Mouse (Mus musculus) forebrain, postnatal 0 days (tissue): ENCODE measurements around the gene Tmem234. TPM values are rescaled to one million over a fixed set of nuclear protein-coding genes. Genes with fewer than 3 reads are reported as not detected.

Experiments
- ATAC-seq: fragments of 200-750 bp; cut with Nextera tagmentation; 2 replicates; pipeline ENCODE4 v1.8.0; 2017; ENCODE audit warnings: mild to moderate bottlenecking, moderate library complexity
- DNase-seq: peaks from one replicate; pipeline ENCODE4 v3.0.0-alpha.2; 2015
- H3K27ac ChIP-seq: fragments of 300-500 bp; sonication (generic); 2 replicates; pipeline ENCODE4 v1.5.1; 2014; ENCODE audit warnings: low read depth, mild to moderate bottlenecking, antibody characterized with exemption, low read length, moderate library complexity, mixed read lengths
- H3K27me3 ChIP-seq: fragments of 300-500 bp; sonication (generic); 2 replicates; pipeline ENCODE4 v1.6.1; 2014; ENCODE audit warnings: mild to moderate bottlenecking, low read length, mixed read lengths; ENCODE audit not compliant: insufficient read depth
- H3K36me3 ChIP-seq: fragments of 300-500 bp; sonication (generic); 2 replicates; pipeline ENCODE4 v1.6.1; 2014; ENCODE audit warnings: mild to moderate bottlenecking, moderate library complexity; ENCODE audit not compliant: insufficient read depth
- H3K4me1 ChIP-seq: fragments of 300-500 bp; sonication (generic); 2 replicates; pipeline ENCODE4 v1.6.1; 2014; ENCODE audit warnings: antibody characterized with exemption; ENCODE audit not compliant: insufficient read depth
- H3K4me2 ChIP-seq: fragments of 300-500 bp; sonication (generic); 2 replicates; pipeline ENCODE4 v1.6.1; 2014; ENCODE audit warnings: low read depth, mild to moderate bottlenecking, moderate library complexity
- H3K4me3 ChIP-seq: fragments of 300-500 bp; sonication (generic); 2 replicates; pipeline ENCODE4 v1.5.1; 2014; ENCODE audit warnings: low read depth, low read length, mixed read lengths
- H3K9ac ChIP-seq: fragments of 300-500 bp; sonication (generic); 2 replicates; pipeline ENCODE4 v1.6.1; 2014; ENCODE audit warnings: mild to moderate bottlenecking
- H3K9me3 ChIP-seq: fragments of 300-500 bp; sonication (generic); 2 replicates; pipeline ENCODE4 v1.6.1; 2016; ENCODE audit warnings: low read length
- CTCF ChIP-seq: sonication (generic); IDR thresholded peaks from 2 replicates; pipeline ENCODE4 v1.5.1; 2016; ENCODE audit warnings: antibody characterized with exemption, control low read depth, low read depth
- WGBS: fragments of 180-500 bp; shearing (Covaris S2); extraction: QIAGEN DNeasy Blood & Tissue Kit; methylation state at CpG from one replicate; pipeline ENCODE4 v1.1.7; 2014; 5-methylcytosine and 5-hydroxymethylcytosine counted together
- microRNA-seq, 2 experiments: library from miRNA; unstranded; fragments of <30 nt; microRNA quantifications; one replicate each; pipeline ENCODE4; 2016
- polyA plus RNA-seq: library from polyadenylated mRNA; unstranded; fragments of >200 nt; fragmentation: Nextera tagmentation; extraction: Ambion mirVana; gene quantifications from 2 replicates; pipeline ENCODE4 v1.2.1, GENCODE M21; 2015
- total RNA-seq: library from RNA; depleted of rRNA; stranded (reverse); fragments of >200 nt; gene quantifications from 2 replicates; pipeline ENCODE4 v1.2.3, GENCODE M21; 2014; rRNA removed

Gene Tmem234
- total and polyA plus RNA-seq, 2 experiments from 2014 or later = 155 to 218 TPM

DNA sequence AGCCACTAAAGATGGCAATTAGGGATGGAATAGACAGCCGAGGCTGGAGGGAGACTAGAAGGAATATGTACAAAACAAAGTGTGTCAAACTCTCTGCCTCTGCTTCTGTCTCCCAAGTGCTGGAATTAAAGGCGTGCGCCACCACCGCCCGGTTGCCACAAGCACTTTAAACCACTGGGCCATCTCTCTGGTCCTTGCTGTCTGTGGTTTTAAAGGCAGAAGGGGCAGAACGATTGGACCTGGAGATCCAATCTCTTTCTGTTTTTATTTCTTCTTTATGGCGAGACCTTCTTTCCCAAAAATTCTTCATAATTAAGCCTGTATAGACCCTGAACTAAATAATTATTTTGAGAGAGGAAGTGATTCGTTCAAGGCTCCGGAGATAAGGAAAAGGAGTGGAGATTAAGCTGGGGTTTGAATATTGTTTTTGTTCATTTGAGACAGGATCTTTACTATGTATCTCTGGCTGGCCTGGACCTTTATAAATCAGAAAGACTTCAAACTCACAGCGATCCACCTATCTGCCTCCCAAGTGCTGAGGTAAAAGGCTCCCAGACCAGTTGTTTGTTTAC, 72.5 kb downstream of the Tmem234 start:
- TF ChIP-seq CTCF = 0 out of 2 replicates have a peak, but pooled peaks have one; percentile 1
- H3K4me3 ChIP-seq = peak overlapping the region; percentile 83
- peak overlapping the region; percentile 88 for H3K27ac ChIP-seq
- H3K4me1 ChIP-seq = no peaks in the 10 kb centered on the region
- peak overlapping the region; percentile 80 for H3K4me2 ChIP-seq
- H3K36me3 ChIP-seq = peaks cover 20% of the 10 kb centered on the region
- H3K27me3 ChIP-seq = no peaks in the 10 kb centered on the region
- peak overlapping the region; percentile 77 for H3K9ac ChIP-seq
- DNase-seq = no peak
- WGBS = 6% methylated on average over 10 of the region's 10 CpGs
- H3K9me3 ChIP-seq = no peaks in the 10 kb centered on the region
- no peak for ATAC-seq

Small RNA genes lying within 50 kb of the gene (microRNA-seq; reads per million reads assigned to microRNA genes)
- gene Mir8119 = 0 reads per million in 2 experiments

Other genes starting within 250 kb of the Tmem234 start
- 22.5 and 28.0 TPM in 2 replicates for gene Zbtb8a, start 222.6 kb upstream of the Tmem234 start, total RNA-seq
- 10.3 and 14.3 TPM in 2 replicates for gene Zbtb8a, start 222.6 kb upstream of the Tmem234 start, polyA plus RNA-seq
- 7.0 and 10.5 TPM in 2 replicates for gene Zbtb8b, start 159.8 kb upstream of the Tmem234 start, total RNA-seq
- 6.0 and 9.2 TPM in 2 replicates for gene Zbtb8b, start 159.8 kb upstream of the Tmem234 start, polyA plus RNA-seq
- 57.0 and 61.6 TPM in 2 replicates for gene Bsdc1, start 139.1 kb upstream of the Tmem234 start, total RNA-seq
- gene Bsdc1, start 139.1 kb upstream of the Tmem234 start, polyA plus RNA-seq = 25.6 and 28.4 TPM in 2 replicates
- gene Tssk3, start 109.6 kb upstream of the Tmem234 start, total RNA-seq = 0.24 and 0.46 TPM in 2 replicates
- gene Tssk3, start 109.6 kb upstream of the Tmem234 start, polyA plus RNA-seq = 0.62 and 0.98 TPM in 2 replicates
- gene Fam229a, start 109.5 kb upstream of the Tmem234 start, total RNA-seq = 1.8 TPM in 1 of 2 replicates, not detected in the other
- gene Fam229a, start 109.5 kb upstream of the Tmem234 start, polyA plus RNA-seq = 1.7 and 2.6 TPM in 2 replicates
- gene Marcksl1, start 87.1 kb upstream of the Tmem234 start, total RNA-seq = 1,946 and 1,960 TPM in 2 replicates
- 2,276 and 2,298 TPM in 2 replicates for gene Marcksl1, start 87.1 kb upstream of the Tmem234 start, polyA plus RNA-seq
- 25.6 and 30.8 TPM in 2 replicates for gene Hdac1, start 58.0 kb upstream of the Tmem234 start, total RNA-seq
- gene Hdac1, start 58.0 kb upstream of the Tmem234 start, polyA plus RNA-seq = 47.3 and 50.7 TPM in 2 replicates
- gene Lck, start 27.0 kb upstream of the Tmem234 start, total RNA-seq = 13.9 and 15.3 TPM in 2 replicates
- 14.9 and 17.0 TPM in 2 replicates for gene Lck, start 27.0 kb upstream of the Tmem234 start, polyA plus RNA-seq
- gene Fam167b, start 22.1 kb upstream of the Tmem234 start, total RNA-seq = not detected in 2 replicates
- 0.23 TPM in 1 of 2 replicates, not detected in the other for gene Fam167b, start 22.1 kb upstream of the Tmem234 start, polyA plus RNA-seq
- gene Eif3i, start within 50 bp of the Tmem234 start, total RNA-seq = 255 and 301 TPM in 2 replicates
- gene Eif3i, start within 50 bp of the Tmem234 start, polyA plus RNA-seq = 226 and 261 TPM in 2 replicates
- gene Dcdc2b, start 13.6 kb downstream of the Tmem234 start, total RNA-seq = 3.0 TPM in 1 of 2 replicates, not detected in the other
- 3.6 and 4.5 TPM in 2 replicates for gene Dcdc2b, start 13.6 kb downstream of the Tmem234 start, polyA plus RNA-seq
- gene Iqcc, start 18.4 kb downstream of the Tmem234 start, total RNA-seq = 25.9 and 31.5 TPM in 2 replicates
- gene Iqcc, start 18.4 kb downstream of the Tmem234 start, polyA plus RNA-seq = 21.4 and 24.7 TPM in 2 replicates
- 89.2 and 120 TPM in 2 replicates for gene Ccdc28b, start 23.3 kb downstream of the Tmem234 start, total RNA-seq
- gene Ccdc28b, start 23.3 kb downstream of the Tmem234 start, polyA plus RNA-seq = 144 and 146 TPM in 2 replicates
- 39.1 and 45.0 TPM in 2 replicates for gene Txlna, start 40.4 kb downstream of the Tmem234 start, total RNA-seq
- gene Txlna, start 40.4 kb downstream of the Tmem234 start, polyA plus RNA-seq = 22.4 and 28.4 TPM in 2 replicates
- gene Kpna6, start 72.1 kb downstream of the Tmem234 start, total RNA-seq = 52.8 and 60.5 TPM in 2 replicates
- 9.8 and 11.2 TPM in 2 replicates for gene Kpna6, start 72.1 kb downstream of the Tmem234 start, polyA plus RNA-seq
- gene Tmem39b, start 96.2 kb downstream of the Tmem234 start, total RNA-seq = 17.2 and 23.0 TPM in 2 replicates
- gene Tmem39b, start 96.2 kb downstream of the Tmem234 start, polyA plus RNA-seq = 15.3 and 16.1 TPM in 2 replicates
- gene Khdrbs1, start 141.6 kb downstream of the Tmem234 start, total RNA-seq = 108 and 128 TPM in 2 replicates
- 90.5 and 105 TPM in 2 replicates for gene Khdrbs1, start 141.6 kb downstream of the Tmem234 start, polyA plus RNA-seq
- 123 and 131 TPM in 2 replicates for gene Ptp4a2, start 210.6 kb downstream of the Tmem234 start, total RNA-seq
- 252 and 270 TPM in 2 replicates for gene Ptp4a2, start 210.6 kb downstream of the Tmem234 start, polyA plus RNA-seq